Mouse (Mus musculus) stomach, postnatal 0 days (tissue): Measurements from ENCODE around the gene Rnf166. TPM values are rescaled to one million over a fixed set of nuclear protein-coding genes. Genes with fewer than 3 reads are reported as not detected.

Source experiments
- ATAC-seq: fragments of 200-750 bp; cut with Nextera tagmentation; 2 replicates; pipeline ENCODE4 v1.8.0; 2017; ENCODE audit not compliant: low FRiP score, low TSS enrichment
- DNase-seq: peaks from one replicate; pipeline ENCODE4 v3.0.0-alpha.2; 2016; ENCODE audit warnings: low spot score
- H3K27ac ChIP-seq: fragments of 300-500 bp; sonication (generic); replicated peaks from 2 replicates; pipeline ENCODE4 v1.5.1; 2014; ENCODE audit warnings: mild to moderate bottlenecking, control low read depth
- H3K27me3 ChIP-seq: fragments of 300-500 bp; sonication (generic); 2 replicates; pipeline ENCODE4 v1.6.1; 2014; ENCODE audit warnings: low read length; ENCODE audit not compliant: control insufficient read depth, insufficient read depth
- H3K36me3 ChIP-seq: fragments of 300-500 bp; sonication (generic); 2 replicates; pipeline ENCODE4 v1.6.1; 2014; ENCODE audit warnings: low read length, mixed read lengths; ENCODE audit not compliant: control insufficient read depth, insufficient read depth
- H3K4me1 ChIP-seq: fragments of 300-500 bp; sonication (generic); replicated peaks from 2 replicates; pipeline ENCODE4 v1.6.1; 2014; ENCODE audit warnings: antibody characterized with exemption; ENCODE audit not compliant: control insufficient read depth, insufficient read depth
- H3K4me2 ChIP-seq: fragments of 300-500 bp; sonication (generic); replicated peaks from 2 replicates; pipeline ENCODE4 v1.6.1; 2014; ENCODE audit warnings: low read depth, mild to moderate bottlenecking, control low read depth, moderate library complexity
- H3K4me3 ChIP-seq: fragments of 300-500 bp; sonication (generic); 2 replicates; pipeline ENCODE4 v1.5.1; 2014; ENCODE audit warnings: low read depth, low read length, control low read depth
- H3K9ac ChIP-seq: fragments of 300-500 bp; sonication (generic); 2 replicates; pipeline ENCODE4 v1.6.1; 2014; ENCODE audit warnings: mild to moderate bottlenecking, low read length, control low read depth, mixed read lengths
- H3K9me3 ChIP-seq: fragments of 300-500 bp; sonication (generic); 2 replicates; pipeline ENCODE4 v1.6.1; 2016; ENCODE audit warnings: low read length; ENCODE audit not compliant: control insufficient read depth
- CTCF ChIP-seq: IDR thresholded peaks from 2 replicates; pipeline ENCODE4 v1.5.1; 2016; ENCODE audit warnings: antibody characterized with exemption, low read depth, mild to moderate bottlenecking, moderate library complexity
- EP300 ChIP-seq: optimal IDR thresholded peaks from 2 replicates; pipeline ENCODE3; 2016; ENCODE audit warnings: antibody characterized with exemption
- WGBS: fragments of 180-500 bp; shearing (Covaris S2); extraction: QIAGEN DNeasy Blood & Tissue Kit; methylation state at CpG from one replicate; pipeline ENCODE4 v1.1.7; 2014; 5-methylcytosine and 5-hydroxymethylcytosine counted together
- polyA plus RNA-seq: library from polyadenylated mRNA; unstranded; fragments of >200 nt; fragmentation: Nextera tagmentation; extraction: Ambion mirVana; gene quantifications from 2 replicates; pipeline ENCODE4 v1.2.1, GENCODE M21; 2015

The Rnf166 gene
- polyA plus RNA-seq, 1 experiment from 2014 or later = 31.2 TPM

GRCm38 (mm10) chr8:122428163-122428562, 47.7 kb downstream of the Rnf166 start:
- no peak for DNase-seq
- no peaks in the 10 kb centered on the region for H3K27me3 ChIP-seq
- H3K9ac ChIP-seq = no peak overlapping the region
- no peak for TF ChIP-seq CTCF
- no peak for TF ChIP-seq EP300
- WGBS = 84% methylated on average over 9 of the region's 9 CpGs
- H3K36me3 ChIP-seq = no peaks in the 10 kb centered on the region
- ATAC-seq = no peak
- no peak overlapping the region for H3K4me2 ChIP-seq
- no peak overlapping the region for H3K27ac ChIP-seq
- H3K4me1 ChIP-seq = no peaks in the 10 kb centered on the region
- H3K4me3 ChIP-seq = no peak overlapping the region
- no peaks in the 10 kb centered on the region for H3K9me3 ChIP-seq

- Histone ChIP-seq H3K36me3 (no peaks in the 10 kb centered on the region), H3K4me3 (no peak overlapping the region), H3K27me3 (no peaks in the 10 kb centered on the region), H3K27ac (no peak overlapping the region), H3K4me2 (no peak overlapping the region), H3K9ac (no peak overlapping the region), H3K4me1 (no peaks in the 10 kb centered on the region), H3K9me3 (no peaks in the 10 kb centered on the region)
- DNase-seq = no peak
- TF ChIP-seq CTCF (no peak), EP300 (no peak)
- ATAC-seq = no peak
- WGBS = 87% methylated on average over 7 of the region's 7 CpGs
Observed at GRCm38 (mm10) chr8:122427607-122428006, 48.3 kb downstream of the Rnf166 start.

- H3K4me3 ChIP-seq = no peak overlapping the region
- no peaks in the 10 kb centered on the region for H3K9me3 ChIP-seq
- no peak for DNase-seq
- no peak for ATAC-seq
- H3K4me1 ChIP-seq = no peaks in the 10 kb centered on the region
- TF ChIP-seq EP300 (no peak), CTCF (no peak)
- 73% methylated on average over 9 of the region's 9 CpGs for whole genome bisulfite sequencing
- no peak overlapping the region for H3K9ac ChIP-seq
- no peak overlapping the region for H3K4me2 ChIP-seq
- no peaks in the 10 kb centered on the region for H3K27me3 ChIP-seq
- H3K36me3 ChIP-seq = no peaks in the 10 kb centered on the region
- H3K27ac ChIP-seq = no peak overlapping the region
Observed at GRCm38 (mm10) chr8:122426145-122426544, 49.7 kb downstream of the Rnf166 start.

- no peak overlapping the region for H3K4me3 ChIP-seq
- H3K36me3 ChIP-seq = no peaks in the 10 kb centered on the region
- no peaks in the 10 kb centered on the region for H3K27me3 ChIP-seq
- no peak overlapping the region for H3K4me2 ChIP-seq
- no peaks in the 10 kb centered on the region for H3K4me1 ChIP-seq
- no peak overlapping the region for H3K9ac ChIP-seq
- 25% methylated on average over 5 of the region's 5 CpGs for WGBS
- DNase-seq (no peak), ATAC-seq (no peak)
- no peak for TF ChIP-seq CTCF
- TF ChIP-seq EP300 = no peak
- no peaks in the 10 kb centered on the region for H3K9me3 ChIP-seq
- H3K27ac ChIP-seq = no peak overlapping the region
Observed at GRCm38 (mm10) chr8:122423659-122424058, 52.2 kb downstream of the Rnf166 start.

- H3K27ac ChIP-seq = no peak overlapping the region
- no peaks in the 10 kb centered on the region for H3K9me3 ChIP-seq
- TF ChIP-seq CTCF (no peak), EP300 (no peak)
- DNase-seq (no peak), ATAC-seq (no peak)
- H3K4me1 ChIP-seq = no peaks in the 10 kb centered on the region
- H3K4me2 ChIP-seq = no peak overlapping the region
- H3K9ac ChIP-seq = no peak overlapping the region
- no peaks in the 10 kb centered on the region for H3K27me3 ChIP-seq
- no peaks in the 10 kb centered on the region for H3K36me3 ChIP-seq
- no peak overlapping the region for H3K4me3 ChIP-seq
- 87% methylated on average over 24 of the region's 24 CpGs for WGBS
Observed at GRCm38 (mm10) chr8:122423217-122423616, 52.6 kb downstream of the Rnf166 start.

- ATAC-seq (peak; percentile 92), DNase-seq (peak; percentile 90)
- Histone ChIP-seq H3K4me2 (no peak within 1 kb of the TSS), H3K4me1 (no peaks in the 10 kb centered on the region), H3K9ac (no peak within 1 kb of the TSS), H3K27me3 (no peaks in the 10 kb centered on the region), H3K27ac (peak within 1 kb of the TSS; percentile 37; the same call in 1 of the 2 replicates), H3K36me3 (0 out of 2 replicates have a peak, but pooled peaks cover 5% of the 10 kb centered on the region), H3K4me3 (no peak within 1 kb of the TSS), H3K9me3 (no peaks in the 10 kb centered on the region)
- TF ChIP-seq CTCF (no peak), EP300 (no peak)
- WGBS = 61% methylated on average over 14 of the region's 14 CpGs
Observed at GRCm38 (mm10) chr8:122421376-122422070, 54.3 kb downstream of the Rnf166 start, which contains the start of gene Il17c. Gene Il17c (plus strand): TSS chr8:122422020.
